Mouse (Mus musculus): ENCODE measurements around the gene Sbf1.

DNA sequence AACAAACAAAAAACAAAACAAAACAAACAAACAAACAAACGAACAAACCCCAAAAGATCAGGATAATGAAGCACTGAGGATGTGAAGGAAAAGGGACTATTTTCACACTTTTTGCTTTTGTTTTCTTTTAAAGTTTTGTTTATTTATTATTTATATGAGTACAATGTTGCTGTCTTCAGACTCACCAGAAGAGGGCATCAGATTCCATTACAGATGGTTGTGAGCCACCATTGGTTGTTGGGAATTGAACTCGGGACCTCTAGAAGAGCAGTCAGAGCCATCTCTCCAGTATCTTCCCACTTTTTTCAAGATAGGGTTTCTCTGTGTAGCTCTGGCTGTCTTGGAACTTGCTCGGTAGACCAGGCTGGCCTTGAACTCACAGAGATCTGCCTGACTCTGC lies 28.2 kb upstream of the Sbf1 start:
- TF ChIP-seq MYOG (IDR thresholded peaks at IDR 0.05; ENCODE audit: control insufficient read depth, extremely low read depth, insufficient read length) (no peak), CTCF (IDR thresholded peaks at IDR 0.05; ENCODE audit: control insufficient read depth, insufficient read depth, insufficient read length) (no peak), CEBPB (IDR thresholded peaks at IDR 0.05; ENCODE audit: low read depth) (no peak), MAX (IDR thresholded peaks at IDR 0.05) (no peak), USF1 (IDR thresholded peaks at IDR 0.05; ENCODE audit: low read depth) (no peak)

Data from C2C12 (cell line).